Mouse (Mus musculus) adrenal gland, postnatal 4 days (tissue): Measurements from ENCODE around the gene Gm10801. TPM values are rescaled to one million over a fixed set of nuclear protein-coding genes. Genes with fewer than 3 reads are reported as not detected.
"Not testable (repeated sequence)": the region's sequence is repeated elsewhere in the genome, so short reads cannot be mapped to it uniquely, and the experiment has no call there.

Experiments used
- DNase-seq, 2 experiments: peaks; one replicate each; pipeline ENCODE4 v3.0.0; 2021 to 2022; ENCODE audit warnings: low spot score in 2 of 2, mixed read lengths in 2 of 2
- long read RNA-seq, 2 experiments: library from polyadenylated mRNA; stranded (forward); transcript quantifications; one replicate each; pipeline ENCODE4 v2.0.0; 2021
- total RNA-seq, 2 experiments: library from RNA; stranded (reverse); gene quantifications; 2 replicates each; pipeline ENCODE4 v1.2.3; 2021

Gm10801 gene
- 1 to 10 TPM; 1.0 to 2.4 TPM for total RNA-seq
- long read RNA-seq, experiment 1 = 0 reads
- long read RNA-seq, experiment 2 = 0 reads

DNA sequence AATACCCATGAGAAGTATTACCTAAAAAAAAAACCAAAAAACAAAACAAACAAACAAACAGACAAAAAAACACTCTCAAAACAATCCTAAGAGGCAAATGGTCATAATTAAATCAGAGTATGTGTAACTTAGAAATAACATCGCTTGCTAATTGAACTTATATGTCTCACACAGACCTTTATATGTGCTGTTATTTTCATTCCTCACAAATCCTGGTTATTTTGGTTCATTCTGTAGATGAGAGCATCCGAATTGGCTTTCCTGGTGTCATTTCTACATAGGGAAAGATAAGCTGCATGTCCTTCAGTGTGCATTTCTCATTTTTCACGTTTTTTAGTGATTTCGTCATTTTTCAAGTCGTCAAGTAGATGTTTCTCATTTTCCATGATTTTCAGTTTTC, at the start of gene Gm10801:
Gene Gm10801 (plus strand): TSS at position 301 of the 400 bp plus-strand sequence.
- not testable (repeated sequence) for DNase-seq

DNA sequence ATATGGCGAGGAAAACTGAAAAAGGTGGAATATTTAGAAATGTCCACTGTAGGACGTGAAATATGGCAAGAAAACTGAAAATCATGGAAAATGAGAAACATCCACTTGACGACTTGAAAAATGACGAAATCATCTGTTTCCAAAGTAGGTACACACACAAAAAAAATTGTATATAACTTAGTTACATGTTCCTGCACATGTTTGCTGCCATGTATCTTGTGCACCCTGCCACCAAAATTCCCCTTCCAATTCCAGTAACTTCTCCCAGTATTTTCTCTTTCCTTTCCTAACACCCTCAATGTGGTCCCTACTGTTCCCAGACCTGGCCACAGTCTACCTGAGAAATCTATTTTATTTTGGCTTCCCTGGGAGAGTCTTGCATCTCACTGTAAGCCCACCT, 5.2 kb downstream of the Gm10801 start, which contains the start of gene Gm10800:
Gene Gm10800 (minus strand): TSS at position 101 of the 400 bp plus-strand sequence.
- DNase-seq = not testable (repeated sequence)

DNA sequence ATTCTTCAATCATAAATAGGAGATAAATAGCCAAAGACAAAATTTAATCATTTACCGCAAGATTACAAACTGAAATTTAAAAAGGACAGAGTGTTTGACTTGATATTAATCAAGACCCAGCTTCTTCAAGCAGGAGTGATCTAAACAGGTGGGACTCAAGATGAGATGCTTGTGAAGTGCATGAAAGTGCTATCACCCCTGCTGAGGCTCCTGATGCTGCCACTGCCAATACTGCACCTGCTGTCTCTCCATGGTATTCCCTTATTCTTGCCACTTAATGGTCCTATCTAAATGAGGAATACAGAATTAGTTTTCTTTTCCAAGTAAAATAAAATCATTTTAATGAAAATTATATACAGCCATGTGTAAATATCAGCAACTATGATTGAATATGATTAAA, 35.5 kb downstream of the Gm10801 start:
- no peak for DNase-seq

Other genes starting within 250 kb of the Gm10801 start
- gene Gm10800, start 5.1 kb downstream of the Gm10801 start, total RNA-seq = 1 to 10 TPM in 1 of 2 experiments, under 1 TPM in 1; 0.82 to 1.8 TPM